Mouse (Mus musculus) heart, adult 8-10 months (tissue): ENCODE results near the gene Mcidas. TPM values are rescaled to one million over a fixed set of nuclear protein-coding genes. Genes with fewer than 3 reads are reported as not detected.
A peak's percentile ranks its signal among the peaks of the same experiment; 100 is the strongest.

Experiments
- microRNA-seq: library from miRNA; unstranded; fragments of <30 nt; microRNA quantifications from one replicate; pipeline ENCODE4 v1.2.0, GENCODE M21; 2022
- total RNA-seq, 4 experiments: library from RNA; stranded (reverse); gene quantifications; 2 replicates each; pipeline ENCODE4 v1.2.4; 2022

The Mcidas gene
- total RNA-seq, 4 experiments from 2014 or later, result not detected

Small RNA genes lying within 50 kb of the gene (microRNA-seq; reads per million reads assigned to microRNA genes)
- gene Mir449a (47.6 reads per million, percentile 49 among the genes with 10 or more reads in this experiment), gene Mir449b (not detected), gene Mir449c (not detected)

Other genes with a start within 250 kb of the Mcidas start
- gene Plpp1, start 193.1 kb upstream of the Mcidas start, total RNA-seq, result 10 to 100 TPM; 36.4 to 44.4 (median 39.3) TPM
- 10 to 100 TPM; 22.1 to 27.2 (median 26.0) TPM for gene Mtrex, start 66.4 kb upstream of the Mcidas start, total RNA-seq
- gene Dhx29, start 66.4 kb upstream of the Mcidas start, total RNA-seq, result 10 to 100 TPM; 14.3 to 15.4 (median 15.1) TPM
- under 1 TPM in 2 of 4 experiments, not detected in 2; 0.16 to 0.50 TPM for gene Ccno, start 6.0 kb upstream of the Mcidas start, total RNA-seq
- gene Cdc20b, start 41.3 kb downstream of the Mcidas start, total RNA-seq, result not detected
- 10 to 100 TPM; 32.6 to 36.7 (median 35.6) TPM for gene Gpx8, start 52.6 kb downstream of the Mcidas start, total RNA-seq
- gene Gzma, start 107.1 kb downstream of the Mcidas start, total RNA-seq, result under 1 TPM in 2 of 4 experiments, not detected in 2; 0.46 to 0.95 TPM
- gene Esm1, start 215.8 kb downstream of the Mcidas start, total RNA-seq, result 1 to 10 TPM in 1 of 4 experiments, under 1 TPM in 3; 0.44 to 1.3 (median 0.59) TPM
- gene Gzmk, start 232.1 kb downstream of the Mcidas start, total RNA-seq, result not detected